Mouse (Mus musculus): ENCODE data around the gene Dars2. TPM values are rescaled to one million over a fixed set of nuclear protein-coding genes. Genes with fewer than 3 reads are reported as not detected.

Dars2 gene
- polyA plus RNA-seq, 1 experiment: 15.1 TPM

- H3K4me3 ChIP-seq (replicated peaks; ENCODE audit: control insufficient read depth, low read depth, low read length): no peak overlapping the region
- TF ChIP-seq POLR2A (IDR thresholded peaks at IDR 0.05; ENCODE audit: borderline replicate concordance, control insufficient read depth, low read depth, low read length): no peak
- no peak for TF ChIP-seq CTCF (IDR thresholded peaks at IDR 0.05; ENCODE audit: control insufficient read depth, insufficient read depth, low read length)
- H3K4me1 ChIP-seq (ENCODE audit: control insufficient read depth, insufficient read depth, low read length): peaks cover 1% of the 10 kb centered on the region; the same call in 1 of the 2 replicates
- WGBS: 48% methylated on average over 3 of the region's 3 CpGs
- H3K27ac ChIP-seq (ENCODE audit: control insufficient read depth, insufficient read depth, low read depth, low read length, poor library complexity): no peak overlapping the region
Measured at GRCm38 (mm10) chr1:161038004-161038403, 32.5 kb downstream of the Dars2 start.

GRCm38 (mm10) chr1:161037599-161037998, 32.9 kb downstream of the Dars2 start:
- 32% methylated on average over 3 of the region's 3 CpGs for WGBS
- Histone ChIP-seq H3K4me3 (replicated peaks; ENCODE audit: control insufficient read depth, low read depth, low read length) (no peak overlapping the region), H3K4me1 (ENCODE audit: control insufficient read depth, insufficient read depth, low read length) (peaks cover 1% of the 10 kb centered on the region; the same call in 1 of the 2 replicates), H3K27ac (ENCODE audit: control insufficient read depth, insufficient read depth, low read depth, low read length, poor library complexity) (no peak overlapping the region)
- TF ChIP-seq CTCF (IDR thresholded peaks at IDR 0.05; ENCODE audit: control insufficient read depth, insufficient read depth, low read length): no peak
- no peak for TF ChIP-seq POLR2A (IDR thresholded peaks at IDR 0.05; ENCODE audit: borderline replicate concordance, control insufficient read depth, low read depth, low read length)

DNA sequence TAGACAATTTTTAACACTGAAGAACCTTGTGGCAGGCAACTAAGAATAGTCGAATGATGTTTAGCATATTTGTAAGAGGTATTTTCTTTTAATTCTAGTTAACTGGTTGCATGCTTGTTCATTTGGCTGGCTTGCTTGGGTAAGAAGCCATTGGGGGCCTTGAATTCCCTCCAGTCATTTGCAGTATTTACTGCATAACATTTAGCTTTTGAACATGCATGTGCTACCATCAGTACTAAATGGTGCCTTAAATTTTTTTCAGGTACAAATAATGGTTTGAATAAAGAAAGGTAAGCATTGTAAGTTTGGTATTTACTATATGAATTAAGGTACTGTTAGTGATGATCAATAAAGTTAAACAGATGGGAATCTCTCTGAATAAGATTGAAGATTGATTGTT, 33.4 kb downstream of the Dars2 start:
- 6% methylated on average over 1 of the region's 1 CpGs for WGBS
- no peak overlapping the region for H3K27ac ChIP-seq (ENCODE audit: control insufficient read depth, insufficient read depth, low read depth, low read length, poor library complexity)

GRCm38 (mm10) chr1:161036411-161036841, 34.0 kb downstream of the Dars2 start:
- 1% methylated on average over 5 of the region's 5 CpGs for WGBS
- peak overlapping the region; percentile 92 for H3K4me3 ChIP-seq (replicated peaks; ENCODE audit: control insufficient read depth, low read depth, low read length)
- TF ChIP-seq POLR2A (IDR thresholded peaks at IDR 0.05; ENCODE audit: borderline replicate concordance, control insufficient read depth, low read depth, low read length) (no peak), CTCF (IDR thresholded peaks at IDR 0.05; ENCODE audit: control insufficient read depth, insufficient read depth, low read length) (no peak)
- peaks cover 1% of the 10 kb centered on the region; the same call in 1 of the 2 replicates for H3K4me1 ChIP-seq (ENCODE audit: control insufficient read depth, insufficient read depth, low read length)
- H3K27ac ChIP-seq (ENCODE audit: control insufficient read depth, insufficient read depth, low read depth, low read length, poor library complexity): no peak overlapping the region

More for the DNA sequence above, 33.4 kb downstream of the Dars2 start:
- Histone ChIP-seq H3K4me1 (ENCODE audit: control insufficient read depth, insufficient read depth, low read length) (peaks cover 1% of the 10 kb centered on the region; the same call in 1 of the 2 replicates), H3K4me3 (replicated peaks; ENCODE audit: control insufficient read depth, low read depth, low read length) (no peak overlapping the region)
- TF ChIP-seq POLR2A (IDR thresholded peaks at IDR 0.05; ENCODE audit: borderline replicate concordance, control insufficient read depth, low read depth, low read length) (no peak), CTCF (IDR thresholded peaks at IDR 0.05; ENCODE audit: control insufficient read depth, insufficient read depth, low read length) (no peak)

DNA sequence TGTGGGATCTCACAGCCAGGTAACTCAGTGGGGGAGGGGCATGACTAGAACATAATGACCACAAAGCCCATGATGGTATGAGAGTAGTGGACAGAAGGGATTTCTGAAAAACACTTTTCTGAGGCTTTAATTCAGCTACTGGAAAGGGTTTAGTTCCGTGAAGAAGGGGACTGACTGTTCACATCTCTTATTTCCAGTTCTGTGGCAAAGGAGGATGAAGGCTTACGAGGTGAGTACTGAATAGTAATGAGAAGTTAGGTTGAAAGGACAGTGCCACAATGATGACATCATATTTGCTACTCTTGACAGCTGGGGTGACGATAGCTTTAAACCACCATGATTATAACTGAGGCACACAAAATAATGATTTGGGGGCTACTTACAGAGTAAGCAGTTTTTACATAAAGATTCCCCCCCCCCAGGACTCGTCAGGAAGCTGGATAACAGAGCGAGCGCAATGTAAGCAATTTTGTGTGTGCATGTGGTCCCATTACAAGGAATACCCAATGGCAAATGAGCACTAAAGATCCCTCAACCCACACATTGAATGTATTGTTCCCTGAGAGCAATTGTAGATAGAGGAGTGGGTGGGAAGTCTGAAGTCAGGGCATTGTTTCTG, 34.6 kb downstream of the Dars2 start:
- Histone ChIP-seq H3K4me3 (replicated peaks; ENCODE audit: control insufficient read depth, low read depth, low read length) (peak overlapping the region; percentile 92), H3K27ac (ENCODE audit: control insufficient read depth, insufficient read depth, low read depth, low read length, poor library complexity) (no peak overlapping the region), H3K4me1 (ENCODE audit: control insufficient read depth, insufficient read depth, low read length) (peaks cover 1% of the 10 kb centered on the region; the same call in 1 of the 2 replicates)
- WGBS: 2% methylated on average over 6 of the region's 6 CpGs
- TF ChIP-seq POLR2A (IDR thresholded peaks at IDR 0.05; ENCODE audit: borderline replicate concordance, control insufficient read depth, low read depth, low read length) (no peak), CTCF (IDR thresholded peaks at IDR 0.05; ENCODE audit: control insufficient read depth, insufficient read depth, low read length) (no peak)

- peaks cover 1% of the 10 kb centered on the region; the same call in 1 of the 2 replicates for H3K4me1 ChIP-seq (ENCODE audit: control insufficient read depth, insufficient read depth, low read length)
- TF ChIP-seq CTCF (IDR thresholded peaks at IDR 0.05; ENCODE audit: control insufficient read depth, insufficient read depth, low read length): no peak
- TF ChIP-seq POLR2A (IDR thresholded peaks at IDR 0.05; ENCODE audit: borderline replicate concordance, control insufficient read depth, low read depth, low read length): no peak
- under 1% methylated on average over 14 of the region's 14 CpGs for WGBS
- peak overlapping the region; percentile 92 for H3K4me3 ChIP-seq (replicated peaks; ENCODE audit: control insufficient read depth, low read depth, low read length)
- peak overlapping the region; percentile 70 for H3K27ac ChIP-seq (ENCODE audit: control insufficient read depth, insufficient read depth, low read depth, low read length, poor library complexity)
Measured at GRCm38 (mm10) chr1:161035281-161035785, 35.1 kb downstream of the Dars2 start.

GRCm38 (mm10) chr1:161034435-161035280, 35.8 kb downstream of the Dars2 start, which contains the start of gene Zbtb37:
Gene Zbtb37, minus strand, starts transcription at chr1:161034849.
- under 1% methylated on average over 76 of the region's 76 CpGs for WGBS
- peak within 1 kb of the TSS; percentile 92 for H3K27ac ChIP-seq (ENCODE audit: control insufficient read depth, insufficient read depth, low read depth, low read length, poor library complexity)
- peaks cover 1% of the 10 kb centered on the region; the same call in 1 of the 2 replicates for H3K4me1 ChIP-seq (ENCODE audit: control insufficient read depth, insufficient read depth, low read length)
- TF ChIP-seq POLR2A (IDR thresholded peaks at IDR 0.05; ENCODE audit: borderline replicate concordance, control insufficient read depth, low read depth, low read length) (peak; percentile 96), CTCF (IDR thresholded peaks at IDR 0.05; ENCODE audit: control insufficient read depth, insufficient read depth, low read length) (no peak)
- peak within 1 kb of the TSS; percentile 92 for H3K4me3 ChIP-seq (replicated peaks; ENCODE audit: control insufficient read depth, low read depth, low read length)
